Mouse (Mus musculus) NIH3T3 (cell line): ENCODE data around the gene Slc7a7.
A peak's percentile ranks its signal among the peaks of the same experiment; 100 is the strongest.
"Not testable (repeated sequence)": the region's sequence is repeated elsewhere in the genome, so short reads cannot be mapped to it uniquely, and the experiment has no call there.

Source experiments
- DNase-seq: peaks from one replicate; pipeline ENCODE4 v3.0.0-alpha.2; 2012; ENCODE audit warnings: low read depth

Slc7a7 gene

DNA sequence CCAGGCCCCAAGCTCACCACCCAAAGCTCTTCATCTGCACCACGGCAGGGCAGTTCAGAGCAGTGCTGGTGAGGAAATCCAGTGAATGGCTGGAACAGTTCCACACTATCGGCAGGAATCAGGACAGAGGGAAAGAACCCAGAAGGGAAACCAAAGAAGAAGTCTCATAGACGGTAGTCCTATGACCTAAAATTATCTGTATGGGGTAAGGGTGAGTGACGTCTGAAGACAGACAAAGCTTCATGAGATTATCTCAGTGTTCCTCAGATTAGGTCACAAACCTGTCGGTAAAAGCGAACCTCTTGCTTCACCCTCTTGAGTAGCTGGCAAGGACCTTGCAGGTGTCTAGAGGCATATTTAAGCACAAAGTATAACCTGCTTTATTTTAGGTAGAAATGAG lies 40.4 kb downstream of the Slc7a7 start:
- no peak for DNase-seq

GRCm38 (mm10) chr14:54375916-54376315 lies 41.7 kb downstream of the Slc7a7 start:
- DNase-seq, result peak; percentile 22

DNA sequence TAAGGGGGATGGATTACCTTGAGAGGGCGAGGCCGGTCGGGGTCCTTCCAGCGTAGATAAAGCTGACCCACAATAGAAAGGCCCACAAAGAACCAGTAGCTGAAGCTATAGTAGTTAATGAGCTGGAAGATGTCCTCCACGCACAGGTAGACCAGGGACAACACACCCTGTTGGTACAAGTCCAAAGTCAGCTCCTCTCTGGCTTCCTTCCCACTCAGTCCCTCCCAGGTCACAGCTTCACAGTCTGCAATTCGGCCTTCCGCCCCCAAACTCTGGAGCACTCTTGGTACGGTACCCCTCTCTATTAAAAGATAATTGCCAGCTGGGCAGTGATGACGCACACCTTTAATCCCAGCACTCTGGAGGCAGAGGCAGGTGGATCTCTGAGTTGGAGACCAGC lies 44.7 kb downstream of the Slc7a7 start:
- DNase-seq, result no peak

DNA sequence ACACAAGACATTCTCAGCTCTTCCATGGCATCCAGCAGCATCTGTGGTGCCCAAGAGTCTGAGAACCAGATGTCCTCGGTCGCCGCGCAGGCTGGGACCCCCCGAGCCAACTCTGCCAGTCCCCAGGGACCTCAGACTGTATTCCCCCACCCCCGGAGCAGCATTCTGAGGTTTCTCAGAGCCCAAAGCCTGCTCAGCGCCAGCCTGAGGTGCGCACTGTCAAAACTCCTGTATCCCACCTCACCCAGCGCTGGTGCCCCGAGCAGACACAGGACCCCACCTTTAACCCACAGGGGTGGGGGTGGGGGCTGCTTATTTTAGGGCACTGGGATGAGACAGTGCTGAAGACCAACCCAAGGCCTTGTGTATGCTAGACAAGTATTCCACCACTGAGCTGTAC lies 46.1 kb downstream of the Slc7a7 start:
- DNase-seq, result no peak

- DNase-seq, result no peak
These were observed 47.0 kb downstream of the Slc7a7 start for GRCm38 (mm10) chr14:54370595-54370994.

DNA sequence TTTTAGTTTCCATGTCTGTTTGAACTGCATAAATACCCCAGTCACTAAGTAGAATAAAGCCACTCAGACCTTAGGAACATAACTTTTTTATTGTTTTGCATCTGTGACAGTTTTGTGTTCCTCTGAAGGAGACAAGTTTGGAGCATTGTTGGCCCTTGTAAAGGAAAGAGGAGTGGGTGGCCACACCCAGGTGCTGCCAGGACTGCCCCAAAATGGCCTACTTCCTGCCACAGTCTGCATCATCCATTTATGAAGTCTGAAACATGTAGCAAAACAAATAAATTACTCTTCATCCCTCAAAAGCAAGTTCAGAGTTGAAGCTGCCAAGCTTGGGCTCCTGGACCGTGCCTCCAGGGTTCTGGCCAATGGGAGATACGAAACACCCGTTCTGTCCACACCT lies 48.2 kb downstream of the Slc7a7 start:
- DNase-seq, result no peak

GRCm38 (mm10) chr14:54367429-54368060 lies 50.0 kb downstream of the Slc7a7 start:
- DNase-seq, result no peak

- no peak for DNase-seq
These were observed 51.0 kb downstream of the Slc7a7 start for GRCm38 (mm10) chr14:54366581-54366980.

DNA sequence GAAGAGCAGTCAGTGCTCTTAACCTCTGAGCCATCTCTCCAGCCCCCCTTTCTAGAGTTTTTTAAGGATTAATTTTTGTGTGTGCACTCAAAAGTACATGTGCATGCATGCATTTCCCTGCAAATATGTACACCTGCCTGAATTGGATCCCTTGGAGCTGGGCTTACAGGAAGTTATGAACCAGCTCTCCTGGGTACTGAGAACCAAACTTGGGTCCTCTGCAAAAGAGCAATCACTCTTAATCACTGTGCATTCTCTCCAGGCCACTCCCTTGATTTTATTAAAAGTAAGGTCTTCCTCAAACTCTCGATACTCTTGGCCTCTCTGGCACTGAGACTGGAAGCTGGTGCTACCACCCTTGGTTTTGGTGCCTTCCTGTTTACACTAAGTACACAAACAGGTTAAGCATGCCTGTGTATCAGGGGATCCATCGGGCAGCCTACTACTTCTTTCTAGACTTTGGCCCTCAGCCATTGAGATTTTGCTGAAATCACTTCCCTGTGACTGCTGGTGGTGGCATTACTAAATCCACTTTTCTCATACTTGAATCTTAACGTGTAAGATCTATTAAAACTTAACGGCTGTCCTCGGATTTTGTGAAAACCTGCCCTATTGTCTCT lies 52.4 kb downstream of the Slc7a7 start:
- no peak for DNase-seq

DNA sequence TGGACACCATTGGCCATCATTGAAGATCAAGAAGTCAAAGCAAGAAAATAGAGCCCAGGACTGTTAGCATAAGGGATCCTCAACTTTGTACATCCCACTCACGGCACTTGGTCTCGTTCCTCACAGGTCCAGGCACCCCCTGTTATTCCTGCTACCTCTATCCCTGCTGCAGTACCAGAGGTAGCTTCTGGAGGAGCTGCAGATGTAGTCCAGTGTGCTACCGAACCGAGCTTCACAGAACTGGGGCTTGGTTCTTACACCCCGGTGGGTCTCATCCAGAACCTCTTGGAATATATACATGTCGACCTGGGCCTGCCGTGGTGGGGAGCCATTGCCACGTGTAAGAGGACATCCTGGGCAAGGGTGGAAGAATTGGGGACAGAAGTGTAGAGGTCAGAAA lies 54.4 kb downstream of the Slc7a7 start:
- DNase-seq, result no peak

GRCm38 (mm10) chr14:54360577-54361340 lies 56.8 kb downstream of the Slc7a7 start, which contains the start of gene Oxa1l:
Gene Oxa1l, plus strand, starts transcription at chr14:54360834.
- peak; percentile 96 for DNase-seq

DNA sequence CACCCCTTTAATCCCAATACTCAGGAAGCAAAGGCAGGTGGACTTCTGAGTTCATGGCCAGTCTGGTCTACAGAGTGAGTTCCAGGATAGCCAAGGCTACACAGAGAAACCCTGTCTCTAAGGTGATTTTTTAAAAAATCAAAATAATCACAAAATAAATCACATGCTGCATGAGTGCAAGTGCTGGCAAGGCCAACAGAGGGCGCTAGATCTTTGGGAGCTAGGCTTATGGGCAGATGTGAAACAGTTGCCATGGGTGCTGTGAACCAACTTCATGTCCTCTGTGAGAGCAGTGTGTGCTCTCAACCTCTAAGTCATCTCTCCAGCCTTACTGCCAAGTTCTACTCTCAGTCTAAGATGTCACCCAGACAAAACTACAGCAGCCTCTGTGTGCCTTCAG lies 63.2 kb downstream of the Slc7a7 start:
- no peak for DNase-seq

DNA sequence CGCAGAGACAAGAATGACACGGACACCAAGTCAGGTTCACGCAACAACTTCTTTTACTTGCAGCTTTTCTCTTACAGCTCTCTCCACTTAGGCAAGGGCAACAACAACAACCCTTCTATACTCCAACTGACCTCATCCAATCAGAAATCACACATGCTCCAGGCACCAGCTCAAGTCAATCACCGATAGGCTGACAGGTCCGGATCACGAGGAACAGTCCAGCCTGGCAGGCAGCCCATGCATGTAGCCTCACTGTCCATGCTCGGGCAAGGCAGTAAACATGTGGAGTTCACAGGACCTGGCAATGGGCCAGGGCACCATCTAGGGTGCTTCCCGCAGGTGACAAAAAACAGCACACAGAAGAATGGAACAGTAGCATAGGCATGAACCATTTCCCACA lies 65.3 kb downstream of the Slc7a7 start:
- no peak for DNase-seq

- DNase-seq, result not testable (repeated sequence)
These were observed 66.6 kb downstream of the Slc7a7 start for GRCm38 (mm10) chr14:54350773-54351541.

GRCm38 (mm10) chr14:54341807-54342206 lies 75.8 kb downstream of the Slc7a7 start:
- DNase-seq, result not testable (repeated sequence)

- DNase-seq, result no peak
These were observed 76.7 kb downstream of the Slc7a7 start for GRCm38 (mm10) chr14:54340836-54341235.

GRCm38 (mm10) chr14:54333452-54334189 lies 84.0 kb downstream of the Slc7a7 start:
- no peak for DNase-seq

GRCm38 (mm10) chr14:54332176-54333074 lies 85.2 kb downstream of the Slc7a7 start:
- no peak for DNase-seq

GRCm38 (mm10) chr14:54331178-54331577 lies 86.4 kb downstream of the Slc7a7 start:
- DNase-seq, result no peak

DNA sequence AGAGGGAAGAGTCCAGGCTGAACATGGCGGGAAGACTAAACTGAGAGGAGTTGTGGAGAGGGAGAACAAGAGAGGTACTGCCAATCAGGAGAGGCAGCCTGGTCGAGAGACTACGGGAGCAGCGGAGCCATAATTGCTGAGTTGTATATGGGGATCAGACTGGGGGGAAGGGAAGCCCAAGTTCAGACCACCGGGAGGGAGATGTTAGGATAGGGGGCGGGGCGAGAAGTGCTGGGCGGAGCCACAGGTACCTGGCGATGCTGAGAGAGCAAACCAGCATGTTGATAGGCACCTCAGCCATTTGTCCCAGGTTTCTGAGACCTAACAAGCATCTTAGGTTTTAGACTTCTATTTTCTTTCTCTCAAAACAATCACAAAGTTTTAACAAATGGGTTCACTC lies 88.4 kb downstream of the Slc7a7 start:
- no peak for DNase-seq

- no peak for DNase-seq
These were observed 89.0 kb downstream of the Slc7a7 start for GRCm38 (mm10) chr14:54328548-54328947.
